Mouse (Mus musculus) brown adipose tissue, adult 24 weeks (tissue): ENCODE data around the gene Ajuba. TPM values are rescaled to one million over a fixed set of nuclear protein-coding genes. Genes with fewer than 3 reads are reported as not detected.

Experiments used
- H3K27ac ChIP-seq: fragments of 200-500 bp; replicated peaks from 2 replicates; pipeline ENCODE4 v1.5.1; 2012; ENCODE audit warnings: low read depth, mild to moderate bottlenecking, low read length
- H3K4me1 ChIP-seq: fragments of 200-500 bp; 2 replicates; pipeline ENCODE4 v1.6.1; 2012; ENCODE audit warnings: low read length, mixed read lengths; ENCODE audit not compliant: control insufficient read depth, insufficient read depth, insufficient read length
- H3K4me3 ChIP-seq: fragments of 200-500 bp; 2 replicates; pipeline ENCODE4 v1.5.1; 2012; ENCODE audit warnings: low read depth, mild to moderate bottlenecking, low read length, moderate library complexity; ENCODE audit not compliant: insufficient read depth
- polyA plus RNA-seq: library from polyadenylated mRNA; stranded (reverse); fragments of >200 nt; gene quantifications from 2 replicates; pipeline ENCODE4 v1.2.4, GENCODE M21; 2012; ENCODE audit not compliant: missing spikeins, insufficient read depth, insufficient read length

Gene Ajuba
- polyA plus RNA-seq, 1 experiment = 3.1 TPM

DNA sequence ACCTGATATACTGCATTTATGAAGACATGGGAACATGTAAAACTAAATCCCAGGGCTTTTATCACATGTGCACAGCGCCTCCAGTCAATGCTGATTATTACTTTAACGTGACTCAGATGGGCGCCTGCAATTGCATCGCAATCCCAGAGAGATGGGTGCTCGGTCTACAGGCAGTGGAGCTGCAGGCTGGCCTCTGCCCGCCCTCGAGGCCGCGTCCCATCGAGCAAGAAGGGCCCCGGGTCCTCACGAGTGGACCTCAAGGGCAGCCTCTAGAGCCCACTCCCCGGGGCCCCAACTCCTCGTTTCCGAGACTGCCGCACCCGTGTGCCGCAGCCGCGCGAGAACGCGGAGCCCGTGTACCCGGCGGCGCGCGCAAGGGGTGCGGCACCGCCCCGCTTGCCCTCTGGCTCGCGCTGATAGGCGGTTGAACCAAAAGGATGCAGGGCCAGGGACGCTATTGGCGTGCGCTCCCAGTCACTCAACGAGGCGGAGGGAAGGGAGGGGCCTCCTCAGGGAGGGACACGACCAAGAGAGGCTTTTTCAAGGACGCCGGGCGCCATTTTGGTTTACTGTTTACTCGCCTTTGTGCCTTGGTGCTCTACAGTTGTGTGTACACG is 25.8 kb upstream of the Ajuba start:
- H3K27ac ChIP-seq = peak overlapping the region; percentile 95
- H3K4me1 ChIP-seq = 0 out of 2 replicates have a peak, but pooled peaks cover 2% of the 10 kb centered on the region
- peak overlapping the region; percentile 78 for H3K4me3 ChIP-seq

DNA sequence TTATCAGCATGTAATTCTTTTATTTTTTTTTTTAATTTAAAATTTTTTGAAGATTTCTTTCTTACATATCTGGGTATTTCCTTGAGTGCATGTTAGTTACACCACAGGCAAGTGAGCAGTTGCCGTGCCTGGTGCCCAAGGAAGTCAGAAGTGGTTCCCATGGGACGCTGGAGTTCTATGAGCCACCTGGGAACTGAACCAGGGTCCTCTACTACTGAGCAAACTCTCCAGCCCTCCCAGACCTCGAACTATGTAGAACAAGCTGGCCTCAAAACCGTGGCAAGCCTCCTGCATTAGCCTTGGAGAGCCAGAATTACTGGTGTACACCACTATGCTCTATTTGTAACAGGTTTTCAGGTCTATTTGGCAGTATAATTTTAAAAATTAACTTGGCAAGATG is 25.3 kb upstream of the Ajuba start:
- Histone ChIP-seq H3K4me3 (peak overlapping the region; percentile 78), H3K4me1 (0 out of 2 replicates have a peak, but pooled peaks cover 2% of the 10 kb centered on the region), H3K27ac (no peak overlapping the region)

- Histone ChIP-seq H3K4me1 (0 out of 2 replicates have a peak, but pooled peaks cover 2% of the 10 kb centered on the region), H3K27ac (no peak overlapping the region), H3K4me3 (no peak overlapping the region)
Observed at GRCm38 (mm10) chr14:54601601-54602000, 24.2 kb upstream of the Ajuba start.

DNA sequence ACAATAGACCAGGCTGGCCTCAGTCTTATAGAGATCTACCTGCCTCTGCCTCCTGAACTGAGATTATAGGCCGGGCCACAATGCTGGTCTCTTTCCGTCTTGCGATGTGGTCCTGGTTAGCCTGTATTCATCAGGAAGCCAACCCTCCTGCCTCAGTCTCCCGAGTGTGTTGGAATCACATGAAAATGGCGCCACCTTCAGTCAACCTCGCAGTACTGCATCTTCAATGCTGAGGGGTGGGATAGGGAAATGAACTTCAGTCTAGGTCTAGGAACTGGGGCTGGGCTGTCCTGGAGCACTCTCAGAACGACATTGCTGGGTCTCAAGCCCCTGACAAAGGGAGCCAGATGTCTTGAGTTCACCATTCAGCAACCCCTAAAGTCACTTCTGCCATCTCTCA is 19.7 kb upstream of the Ajuba start:
- Histone ChIP-seq H3K27ac (no peak overlapping the region), H3K4me3 (no peak overlapping the region), H3K4me1 (no peaks in the 10 kb centered on the region)

- no peak overlapping the region for H3K27ac ChIP-seq
- 0 out of 2 replicates have a peak, but pooled peaks cover 2% of the 10 kb centered on the region for H3K4me1 ChIP-seq
- H3K4me3 ChIP-seq = no peak overlapping the region
Observed at GRCm38 (mm10) chr14:54594631-54595414, 17.5 kb upstream of the Ajuba start.

- Histone ChIP-seq H3K4me1 (0 out of 2 replicates have a peak, but pooled peaks cover 2% of the 10 kb centered on the region), H3K4me3 (no peak overlapping the region), H3K27ac (no peak overlapping the region)
Observed at GRCm38 (mm10) chr14:54594055-54594454, 16.7 kb upstream of the Ajuba start.

DNA sequence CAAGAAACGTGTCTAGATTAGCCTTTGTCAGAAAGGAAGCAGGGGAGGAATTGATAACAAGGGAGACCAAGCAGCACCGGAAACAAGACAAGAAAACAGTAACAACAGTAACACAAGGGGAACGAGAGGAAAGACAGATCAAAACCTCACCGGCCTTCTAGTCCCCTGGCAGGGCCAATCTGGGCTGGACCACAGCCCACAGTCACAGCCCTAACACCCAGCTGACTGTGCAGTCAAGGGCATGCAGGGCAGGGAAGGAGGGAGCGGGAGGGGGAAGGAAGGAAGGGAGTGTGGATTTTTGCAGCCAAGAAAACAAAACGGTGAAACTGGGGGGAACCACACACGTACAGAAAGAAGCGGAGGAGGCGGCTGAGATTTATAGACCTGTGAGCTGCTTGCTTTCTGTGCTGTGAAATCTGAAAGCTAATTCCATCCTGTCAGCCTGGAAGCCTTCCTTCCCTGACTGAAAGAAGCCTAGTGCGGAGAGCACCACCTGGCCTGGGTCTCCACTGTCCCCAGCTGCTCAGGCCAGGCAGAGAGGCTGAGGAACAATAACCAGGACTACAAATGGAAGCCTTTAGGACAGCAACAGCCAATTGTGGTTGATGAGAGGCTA is 15.1 kb upstream of the Ajuba start:
- 0 out of 2 replicates have a peak, but pooled peaks cover 2% of the 10 kb centered on the region for H3K4me1 ChIP-seq
- H3K27ac ChIP-seq = no peak overlapping the region; the same call in 1 of the 2 replicates
- no peak overlapping the region for H3K4me3 ChIP-seq

DNA sequence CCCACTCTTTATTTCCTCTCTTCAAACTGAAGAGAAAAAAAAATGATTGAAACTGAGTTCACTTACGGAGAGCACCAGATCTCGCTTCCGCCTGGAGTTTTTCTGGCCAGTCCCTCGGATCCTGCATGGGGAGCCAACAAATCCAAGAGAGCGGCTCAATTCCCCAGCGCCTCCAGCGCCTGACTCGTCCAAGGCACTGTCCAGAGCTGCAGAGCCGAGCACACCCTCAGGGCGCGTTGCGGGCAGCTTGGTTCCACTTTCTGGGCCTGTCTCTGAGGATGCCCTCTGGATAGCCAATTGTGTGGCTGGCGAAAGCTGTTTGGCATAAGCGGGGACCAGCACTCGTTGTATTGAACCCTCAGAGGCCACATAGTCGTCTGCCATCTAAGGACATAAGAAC is 13.7 kb upstream of the Ajuba start:
- Histone ChIP-seq H3K4me3 (no peak overlapping the region), H3K4me1 (0 out of 2 replicates have a peak, but pooled peaks cover 2% of the 10 kb centered on the region), H3K27ac (no peak overlapping the region)

GRCm38 (mm10) chr14:54583681-54584338 is 6.5 kb upstream of the Ajuba start:
- H3K27ac ChIP-seq = no peak overlapping the region
- no peaks in the 10 kb centered on the region for H3K4me1 ChIP-seq
- H3K4me3 ChIP-seq = no peak overlapping the region

GRCm38 (mm10) chr14:54582536-54582935 is 5.2 kb upstream of the Ajuba start:
- Histone ChIP-seq H3K27ac (no peak overlapping the region), H3K4me3 (no peak overlapping the region), H3K4me1 (no peaks in the 10 kb centered on the region)

GRCm38 (mm10) chr14:54579638-54580037 is 2.3 kb upstream of the Ajuba start:
- Histone ChIP-seq H3K27ac (no peak overlapping the region), H3K4me3 (no peak overlapping the region), H3K4me1 (no peaks in the 10 kb centered on the region)

DNA sequence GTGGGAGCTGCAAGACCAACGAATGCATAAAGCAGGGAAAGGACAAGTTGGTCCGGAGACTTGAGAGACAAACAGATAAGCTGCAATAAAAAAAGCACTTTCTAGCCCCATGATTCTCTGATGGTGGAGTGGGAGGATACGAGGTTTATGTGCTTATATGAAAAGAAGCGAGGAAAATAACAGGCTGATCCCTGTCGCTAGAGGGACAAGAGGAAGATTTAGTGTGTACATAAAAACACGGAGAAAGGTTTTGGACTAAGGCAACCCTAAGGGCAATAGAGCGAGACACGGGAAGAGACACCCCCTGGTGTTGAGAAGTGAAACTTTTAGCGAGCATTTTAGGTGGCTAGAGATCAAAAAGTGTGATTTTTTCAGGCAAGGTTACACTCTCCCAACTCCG is 705 bp upstream of the Ajuba start:
- Histone ChIP-seq H3K4me1 (no peaks in the 10 kb centered on the region; the same call in 1 of the 2 replicates), H3K4me3 (peak overlapping the region; percentile 67), H3K27ac (peak overlapping the region; percentile 84)

GRCm38 (mm10) chr14:54576241-54577088 is 893 bp downstream of the Ajuba start:
- Histone ChIP-seq H3K4me3 (peak overlapping the region; percentile 67), H3K4me1 (no peaks in the 10 kb centered on the region; the same call in 1 of the 2 replicates), H3K27ac (peak overlapping the region; percentile 36)

GRCm38 (mm10) chr14:54575631-54576030 is 1.7 kb downstream of the Ajuba start:
- Histone ChIP-seq H3K4me1 (no peaks in the 10 kb centered on the region; the same call in 1 of the 2 replicates), H3K27ac (peak overlapping the region; percentile 36), H3K4me3 (peak overlapping the region; percentile 67)
